Mouse (Mus musculus): Measurements from ENCODE around the gene Bdh1. TPM values are rescaled to one million over a fixed set of nuclear protein-coding genes. Genes with fewer than 3 reads are reported as not detected.
A peak's percentile ranks its signal among the peaks of the same experiment; 100 is the strongest.

Bdh1 gene
- total RNA-seq, 2 experiments from 2014 or later: 1.8 to 2.9 TPM

DNA sequence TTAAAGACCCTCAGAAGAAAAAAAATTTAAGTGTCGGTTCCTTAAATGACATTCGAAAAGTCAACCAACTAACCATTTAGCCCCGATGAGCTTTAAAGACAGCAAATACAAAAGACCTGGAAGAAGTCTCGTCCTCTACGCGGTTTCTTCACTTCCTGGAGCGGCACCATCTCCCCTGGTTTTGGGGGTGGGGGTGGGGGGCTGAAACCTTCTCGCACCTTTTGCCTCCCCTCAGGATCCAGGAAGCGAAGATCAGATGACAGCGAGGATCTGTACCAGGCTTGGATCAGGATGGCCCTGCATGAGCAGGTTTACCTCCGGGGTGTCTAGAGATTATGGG, 6.2 kb downstream of the Bdh1 start:
- DNase-seq (ENCODE audit: low spot score in 2 of 2): no peak

DNA sequence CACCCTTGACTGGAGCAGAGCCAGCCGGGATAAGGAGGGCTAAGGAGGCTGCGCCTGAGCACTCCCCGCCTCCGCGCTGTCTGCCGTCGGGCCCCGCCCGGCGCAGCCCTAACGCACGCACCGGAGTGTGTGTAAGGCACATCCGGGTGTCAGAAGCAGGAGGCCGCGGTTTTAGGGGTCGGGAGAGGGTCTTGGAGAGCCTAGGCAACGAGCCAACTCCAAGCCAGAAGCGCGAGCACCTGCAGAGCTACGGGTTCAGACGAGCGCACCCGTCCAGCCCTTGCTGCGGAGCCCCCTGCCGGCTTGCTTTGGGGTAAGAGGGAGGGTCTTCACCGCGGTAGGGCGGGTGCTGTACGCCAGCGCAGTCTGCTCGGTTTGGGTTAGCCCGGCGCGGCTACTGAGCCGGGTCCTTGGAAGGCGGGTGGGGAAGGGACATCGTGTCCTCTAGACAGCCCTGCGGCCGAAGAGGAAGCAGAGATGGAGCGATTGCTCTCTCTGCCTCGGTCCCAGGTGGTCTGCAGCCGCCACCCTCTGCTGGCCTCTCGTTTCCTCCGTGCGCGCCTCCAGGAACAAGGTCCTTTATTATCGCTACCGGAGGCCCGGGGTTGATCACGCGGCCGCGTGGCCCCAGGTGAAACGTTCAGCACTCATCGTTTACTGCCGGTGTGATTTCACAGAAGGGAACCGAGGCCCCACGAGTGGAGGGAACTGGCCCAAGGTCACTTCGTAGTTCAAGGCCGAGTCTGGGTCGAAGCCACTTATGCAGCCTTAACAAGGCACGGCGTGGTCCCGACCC, 6.8 kb downstream of the Bdh1 start:
- no peak for DNase-seq (ENCODE audit: low spot score in 2 of 2)

DNA sequence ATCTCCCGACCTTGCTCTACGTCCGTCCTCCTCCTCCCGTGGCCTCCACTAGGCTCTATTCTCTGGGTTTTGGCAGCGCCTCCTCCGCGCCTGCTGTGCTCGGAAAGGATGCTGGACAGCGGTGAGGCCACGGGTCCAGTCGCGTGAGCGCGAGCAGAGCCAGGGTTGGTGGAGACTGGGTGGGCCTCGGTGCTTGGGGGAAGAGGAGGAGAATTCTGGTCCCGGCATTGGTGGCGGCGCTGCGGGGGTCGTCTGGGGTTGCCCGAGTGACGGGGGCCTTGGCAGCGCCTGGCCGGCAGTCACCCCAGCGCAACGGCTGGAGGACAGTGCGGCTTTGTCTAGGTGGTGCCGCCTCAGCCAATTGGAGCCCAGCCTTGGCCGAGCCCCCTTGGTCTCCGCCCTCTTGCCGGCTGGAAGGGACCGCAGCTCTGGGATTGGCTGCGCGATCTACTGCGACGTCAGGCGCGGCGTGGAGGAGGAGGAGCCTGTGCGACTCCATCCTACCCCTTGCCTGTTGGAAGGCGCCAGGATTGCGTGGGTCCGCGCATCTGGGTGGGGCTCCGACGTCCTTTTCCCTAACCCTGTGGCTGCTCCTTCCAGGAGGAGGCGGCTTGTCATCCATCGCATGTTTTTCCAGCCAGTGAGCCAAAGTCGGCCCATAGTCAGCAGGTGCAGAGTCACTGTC, 7.5 kb downstream of the Bdh1 start:
- DNase-seq (ENCODE audit: low spot score in 2 of 2): peak; percentile 75 to 87

DNA sequence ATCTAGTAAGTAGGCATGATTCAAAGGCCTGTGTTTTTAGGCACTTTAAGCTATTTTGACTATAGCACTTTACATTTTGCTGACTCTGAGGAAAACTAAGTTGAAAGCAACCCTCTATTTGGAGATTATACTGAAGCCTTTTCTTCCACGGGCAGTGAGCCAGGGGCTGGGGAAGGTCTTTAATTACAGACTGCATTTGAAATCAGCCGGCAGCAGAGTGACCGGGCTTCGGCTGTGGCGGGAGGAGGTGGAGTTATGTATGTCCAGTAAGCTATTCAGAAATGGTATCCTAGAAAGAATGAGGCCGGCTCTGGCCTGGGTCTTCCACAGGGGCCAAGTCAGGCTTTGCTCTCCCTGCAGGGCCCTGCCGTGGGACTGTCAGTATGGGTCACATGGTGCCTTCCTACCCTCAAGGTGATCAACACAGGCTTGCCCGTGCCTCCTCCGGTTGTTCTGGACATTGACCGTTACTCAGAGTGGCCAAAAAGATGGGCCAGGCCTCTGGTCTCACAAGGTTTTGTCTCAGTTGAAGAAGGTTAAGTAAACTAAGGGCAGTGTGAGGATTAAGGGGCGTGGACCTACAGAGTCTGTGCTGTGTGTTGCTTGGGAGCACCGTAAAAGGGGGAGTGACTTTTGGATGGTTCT, 11.5 kb downstream of the Bdh1 start:
- no peak for DNase-seq (ENCODE audit: low spot score in 2 of 2)

DNA sequence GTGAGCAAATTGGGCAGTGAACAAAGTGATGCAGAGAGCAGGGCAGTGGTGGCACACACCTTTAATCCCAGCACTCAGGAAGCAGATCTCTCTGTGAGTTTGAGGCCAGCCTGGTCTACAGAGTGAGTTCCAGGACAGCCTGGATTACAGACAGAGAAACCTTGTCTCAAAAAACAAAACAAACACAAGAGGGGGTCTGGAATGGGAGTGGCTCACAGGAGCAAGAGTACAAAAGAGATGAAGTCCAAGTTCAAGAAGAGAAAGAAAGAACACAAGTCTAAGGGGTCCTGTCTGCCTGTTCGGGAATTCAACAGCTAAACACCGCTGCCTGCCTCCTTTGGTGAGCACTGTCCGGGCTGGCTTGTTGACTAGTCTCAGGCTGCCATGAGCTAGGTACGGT, 13.1 kb downstream of the Bdh1 start:
- no peak for DNase-seq (ENCODE audit: low spot score in 2 of 2)

DNA sequence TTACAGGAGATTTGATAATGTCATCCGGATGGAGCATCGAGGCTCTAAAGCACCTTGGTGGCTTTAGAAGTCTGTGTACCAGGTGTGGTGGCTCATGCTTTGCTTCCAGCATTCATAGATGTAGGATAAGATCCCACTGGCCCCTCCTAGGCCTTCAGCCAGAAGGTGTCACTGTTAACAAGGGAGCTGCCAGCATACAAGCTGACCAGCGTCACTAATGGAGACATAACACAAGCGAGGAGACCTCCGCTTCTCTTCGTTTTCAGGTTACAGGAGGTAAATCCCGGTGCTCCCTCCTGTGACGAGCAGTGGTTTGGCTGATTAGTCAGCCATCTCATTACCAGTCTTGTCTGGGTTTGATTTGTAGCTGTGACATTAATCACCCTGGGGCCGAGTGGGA, 14.0 kb downstream of the Bdh1 start:
- DNase-seq (ENCODE audit: low spot score in 2 of 2): no peak

DNA sequence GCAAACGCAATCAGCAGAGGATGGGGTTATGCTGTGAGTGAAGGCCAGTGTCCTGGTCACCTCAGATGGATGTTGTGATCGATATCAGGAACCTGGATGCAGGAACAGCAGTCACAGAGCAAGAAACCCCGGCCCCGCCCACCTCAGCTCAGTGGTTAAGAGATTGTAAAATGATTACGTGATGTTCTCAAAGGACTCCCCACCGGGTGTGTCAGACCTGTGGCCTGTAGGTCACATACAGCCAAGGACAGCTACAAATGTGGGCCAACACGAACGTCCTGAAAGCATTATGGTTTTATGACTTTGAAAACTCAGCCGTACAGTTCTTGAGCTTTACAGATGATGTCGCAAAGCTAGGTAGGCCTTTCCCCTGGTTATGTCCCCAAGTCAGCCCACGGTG, 15.3 kb downstream of the Bdh1 start:
- DNase-seq (ENCODE audit: low spot score in 2 of 2): no peak

DNA sequence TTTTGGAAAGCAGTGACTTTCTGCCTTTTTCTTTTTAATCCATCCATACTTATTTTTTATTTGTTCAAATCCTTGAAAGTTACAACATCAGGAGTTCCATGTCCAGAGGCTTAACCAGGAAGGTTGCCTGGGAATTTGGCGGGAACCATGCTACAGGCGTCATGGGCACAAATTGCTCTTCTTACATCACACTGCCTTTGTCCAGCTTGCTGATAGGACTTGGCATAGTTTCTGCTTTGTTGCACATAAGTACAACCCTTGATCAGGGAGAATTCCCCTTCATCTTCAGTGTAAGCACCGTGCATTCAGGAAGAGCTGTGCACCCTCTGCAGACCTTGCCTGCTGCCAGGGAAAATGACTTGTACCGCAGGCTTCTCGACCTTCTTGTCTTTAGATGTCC, 17.4 kb downstream of the Bdh1 start:
- DNase-seq (ENCODE audit: low spot score in 2 of 2): no peak

DNA sequence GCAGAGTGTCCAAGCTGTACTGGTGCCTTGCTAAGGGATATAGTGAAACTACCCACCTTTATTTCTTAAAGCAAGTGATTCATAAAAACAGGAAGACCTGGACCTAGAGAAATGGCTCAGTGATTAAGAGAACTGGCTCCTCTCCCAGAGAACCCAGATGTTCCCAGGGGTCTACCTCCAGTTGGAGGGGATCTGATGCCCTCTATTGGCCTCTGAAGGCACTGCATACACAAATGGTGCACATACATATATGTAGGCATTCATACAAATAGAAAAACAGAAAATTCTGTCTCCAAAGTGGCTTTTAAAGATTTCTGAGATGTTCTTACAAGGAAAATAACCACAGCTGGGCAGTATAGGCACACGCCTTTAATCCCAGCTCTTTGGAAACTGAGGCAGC, 18.0 kb downstream of the Bdh1 start:
- DNase-seq (ENCODE audit: low spot score in 2 of 2): no peak

DNA sequence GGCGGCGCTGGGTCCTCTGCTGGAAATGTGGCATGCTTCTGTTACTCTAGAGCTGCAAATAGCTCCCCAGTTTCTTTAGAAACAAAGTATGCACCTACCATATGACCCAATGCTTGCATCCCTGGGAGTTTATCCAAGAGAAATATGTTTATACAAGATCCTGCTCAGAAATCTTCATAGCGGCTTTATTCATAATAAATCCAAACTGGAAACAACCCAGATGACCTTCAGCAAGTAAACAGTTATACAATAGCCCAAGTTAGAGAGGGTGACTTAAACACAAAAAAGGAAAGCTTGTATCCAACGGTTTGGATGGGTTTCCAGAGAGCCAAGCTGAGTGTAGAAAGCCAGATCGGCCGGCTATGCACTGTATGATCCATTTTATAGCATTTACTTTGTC, 22.4 kb downstream of the Bdh1 start:
- DNase-seq (ENCODE audit: low spot score in 2 of 2): no peak

DNA sequence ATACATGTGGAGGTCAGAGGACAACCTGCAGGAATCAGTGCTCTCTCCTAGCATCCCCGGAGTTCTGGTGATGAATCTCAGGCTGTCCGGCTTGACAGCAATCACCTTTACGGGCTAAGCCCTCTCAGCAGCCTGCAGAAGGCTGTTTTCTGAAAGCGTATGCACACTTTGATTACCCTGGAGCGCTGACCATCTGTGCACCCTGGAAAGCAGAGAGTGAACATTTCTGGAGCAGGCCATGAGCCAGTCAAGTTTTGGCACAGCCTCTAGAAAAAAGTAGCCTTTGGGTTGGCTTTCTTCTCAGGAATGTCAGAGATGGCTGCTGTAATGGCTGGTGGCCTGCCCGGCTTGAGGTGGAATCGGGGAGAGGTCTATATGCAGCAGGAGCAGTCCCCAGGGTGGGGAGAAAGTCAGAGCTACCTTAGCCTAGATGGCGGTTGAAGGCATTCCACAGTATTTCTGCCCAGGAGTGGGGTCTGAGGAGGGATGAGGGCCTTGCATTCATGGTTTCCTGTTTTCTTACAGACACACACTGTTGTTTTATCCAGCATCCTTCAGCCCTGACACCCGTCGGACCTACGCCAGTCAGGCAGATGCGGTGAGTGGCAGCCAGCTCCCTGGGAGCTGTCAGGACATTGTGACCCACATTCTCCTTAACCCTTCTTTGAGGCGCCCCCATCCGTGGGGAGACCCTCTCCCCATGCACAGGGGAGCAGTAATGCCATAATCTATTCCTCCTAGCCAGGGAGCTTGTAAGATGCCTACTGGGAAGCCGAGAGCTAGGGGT, 24.2 kb downstream of the Bdh1 start:
- no peak for DNase-seq (ENCODE audit: low spot score in 2 of 2)

DNA sequence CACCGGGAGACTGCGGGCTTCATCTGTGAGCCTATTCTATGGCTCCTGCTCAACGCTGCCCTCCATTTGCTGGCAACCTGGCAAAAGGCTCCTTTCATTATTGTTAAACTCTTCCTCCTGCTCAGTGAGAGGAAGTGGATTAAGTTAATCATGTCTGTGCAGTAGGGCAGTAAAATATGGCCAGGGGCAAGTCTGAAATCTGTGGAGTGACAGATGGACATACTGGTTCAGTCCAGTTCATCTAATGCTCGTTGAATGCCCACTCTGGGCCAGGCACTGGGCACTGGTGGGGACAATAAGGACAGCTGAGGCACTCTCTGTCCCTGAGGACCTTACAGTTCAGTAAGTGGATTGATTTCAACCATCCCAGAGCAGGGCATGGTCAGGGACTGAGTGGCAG, 27.9 kb downstream of the Bdh1 start:
- DNase-seq (ENCODE audit: low spot score in 2 of 2): no peak

DNA sequence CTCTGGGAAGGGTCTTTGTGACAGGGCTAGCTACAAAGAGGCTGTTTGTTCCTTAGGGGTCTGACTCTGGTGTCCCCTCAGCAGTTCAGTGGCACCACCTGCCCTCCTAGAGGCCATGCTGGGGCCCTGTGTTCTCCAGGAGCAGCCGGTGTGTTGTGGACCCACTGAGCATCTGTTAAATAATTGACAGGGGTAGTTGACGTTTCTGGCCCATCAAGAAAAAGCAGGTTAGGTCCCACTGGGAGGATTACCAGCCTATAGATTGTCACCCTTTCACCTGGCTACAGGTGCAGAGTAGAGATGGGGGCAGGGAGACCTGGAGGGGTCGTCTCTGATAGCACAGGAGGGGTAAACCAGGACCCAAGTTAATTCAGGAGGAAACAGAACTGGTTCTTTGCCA, 29.2 kb downstream of the Bdh1 start:
- DNase-seq (ENCODE audit: low spot score in 2 of 2): no peak

DNA sequence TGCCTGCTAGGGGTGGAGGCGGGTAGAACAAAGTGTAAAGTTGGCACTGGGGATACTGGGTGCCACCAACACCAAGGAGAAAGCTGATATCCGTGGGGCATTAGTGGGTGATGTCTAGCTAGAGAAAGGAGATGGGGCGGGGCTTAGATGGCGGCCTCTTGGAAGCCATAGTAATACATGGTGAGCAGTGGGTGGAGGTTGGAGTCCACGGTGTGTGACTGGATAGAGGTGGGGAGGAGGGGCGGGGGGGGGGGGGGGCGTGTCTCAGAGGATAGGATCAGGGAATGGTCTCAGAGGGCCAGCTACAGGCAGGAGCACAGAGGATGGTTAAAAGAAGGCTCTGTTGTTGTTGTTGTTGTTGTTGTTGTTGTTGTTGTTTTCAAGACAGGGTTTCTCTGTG, 30.4 kb downstream of the Bdh1 start:
- DNase-seq (ENCODE audit: low spot score in 2 of 2): no peak

DNA sequence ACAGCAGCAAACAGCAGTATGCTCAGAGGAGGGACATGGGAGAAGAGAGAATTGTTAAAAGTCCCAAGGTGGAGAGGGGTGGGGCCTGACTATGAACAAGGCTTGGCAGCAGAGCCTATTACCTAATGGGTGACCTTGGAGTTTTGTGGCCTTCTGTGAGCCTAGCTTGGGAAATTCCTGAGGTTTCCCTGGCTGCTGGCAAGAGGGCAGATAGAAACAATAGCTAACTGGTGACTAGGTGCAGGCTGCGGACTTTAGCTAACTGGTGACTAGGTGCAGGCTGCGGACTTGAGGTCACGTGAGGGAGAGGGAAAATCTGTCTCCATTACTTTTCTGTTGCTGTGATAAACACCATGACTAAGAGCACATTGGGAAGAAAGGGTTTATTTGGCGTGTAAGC, 31.9 kb downstream of the Bdh1 start:
- DNase-seq (ENCODE audit: low spot score in 2 of 2): no peak

DNA sequence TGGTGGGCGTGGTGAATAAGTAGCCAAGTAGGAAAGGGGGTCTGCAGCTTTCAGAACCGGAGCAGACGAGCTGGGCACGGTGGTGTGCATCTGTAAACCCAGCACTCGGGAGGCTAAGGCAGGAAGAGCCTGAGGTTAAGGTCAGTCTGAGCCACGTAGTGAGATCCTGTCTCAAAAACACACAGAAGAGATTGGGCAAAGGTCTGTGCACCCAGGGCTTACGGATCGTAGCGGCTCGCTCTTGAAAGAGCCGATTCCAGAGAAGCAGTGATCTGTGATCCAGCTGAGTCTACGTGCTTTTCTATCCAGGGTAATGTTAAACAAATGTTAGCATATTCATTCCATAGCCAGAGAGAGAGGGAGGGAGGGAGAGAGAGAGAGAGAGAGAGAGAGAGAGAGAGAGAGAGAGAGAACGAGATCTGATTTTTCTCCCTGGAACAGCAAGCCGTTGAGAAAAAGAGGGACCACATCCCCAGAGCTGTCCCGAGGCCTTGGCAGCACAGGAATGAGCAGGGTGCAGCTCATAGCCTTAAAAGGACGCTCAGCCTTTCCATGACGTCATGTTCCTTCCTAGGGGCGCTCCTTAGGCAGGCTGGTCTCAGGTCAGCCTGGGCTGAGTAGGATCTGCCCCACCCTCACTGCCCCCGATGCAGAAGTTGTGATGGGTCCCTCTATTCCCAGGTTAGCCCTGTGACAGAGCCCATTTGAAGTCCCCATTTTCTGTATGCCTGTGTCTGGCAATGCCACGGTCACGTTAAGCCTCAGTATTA, 33.4 kb downstream of the Bdh1 start:
- no peak for DNase-seq (ENCODE audit: low spot score in 2 of 2)

DNA sequence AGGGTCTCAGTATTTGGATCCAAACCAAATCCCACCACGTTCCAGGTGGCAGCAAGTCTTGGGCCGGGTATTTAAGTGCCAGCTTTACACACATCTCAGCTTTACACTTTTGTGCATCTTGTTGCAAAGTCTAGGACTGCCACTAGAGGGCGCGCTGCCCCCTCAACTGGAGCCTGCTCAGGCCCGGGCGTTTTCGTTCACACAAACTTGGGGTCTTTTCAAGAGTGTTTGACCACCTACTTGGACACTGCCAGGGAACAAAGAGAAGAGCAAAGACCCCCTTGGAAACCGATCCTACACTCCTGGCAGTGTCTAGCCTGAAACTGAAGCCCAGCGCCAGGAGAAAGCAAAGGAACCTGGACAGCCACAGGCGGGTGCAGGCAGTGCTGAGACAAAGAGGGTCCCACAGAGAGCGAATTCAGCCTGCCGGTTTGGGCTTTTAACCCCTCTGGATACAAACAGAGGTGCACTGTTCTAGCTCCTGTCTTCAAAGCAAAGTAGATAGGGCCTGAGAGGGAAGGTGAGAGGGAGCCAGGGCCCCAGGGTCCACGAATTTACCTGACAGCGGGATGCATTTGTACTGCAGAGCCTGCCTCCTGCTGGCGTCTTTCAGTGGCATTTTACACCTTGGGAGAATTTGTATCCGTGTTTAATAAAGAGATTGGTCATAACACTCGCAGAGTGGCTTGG, 36.3 kb downstream of the Bdh1 start:
- peak; percentile 68 to 75 for DNase-seq (ENCODE audit: low spot score in 2 of 2)

DNA sequence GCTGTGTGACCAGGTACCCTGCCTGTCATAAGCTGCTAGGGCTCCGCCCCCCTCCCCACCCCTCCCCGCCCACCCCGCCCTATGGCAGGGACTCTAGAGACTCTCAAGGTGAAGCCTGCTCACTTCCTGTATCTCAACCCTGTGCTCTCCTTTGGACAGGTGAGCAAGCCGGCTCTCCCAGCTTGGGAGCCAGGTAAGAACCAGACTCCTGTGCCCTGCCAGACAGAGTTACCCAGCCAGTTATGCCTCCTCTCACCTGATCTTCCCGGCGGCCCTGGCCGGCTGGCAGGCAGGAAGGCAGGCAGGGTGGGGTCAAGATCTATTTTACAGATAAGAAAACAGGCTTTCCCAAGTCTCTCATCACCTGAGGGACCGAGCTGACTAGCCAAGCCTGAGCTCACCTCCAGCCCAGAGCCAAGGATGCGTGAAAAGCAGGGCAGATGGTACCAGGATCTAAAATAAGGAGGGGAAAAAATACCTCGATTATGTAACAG, 37.9 kb downstream of the Bdh1 start:
- DNase-seq (ENCODE audit: low spot score in 2 of 2): no peak

DNA sequence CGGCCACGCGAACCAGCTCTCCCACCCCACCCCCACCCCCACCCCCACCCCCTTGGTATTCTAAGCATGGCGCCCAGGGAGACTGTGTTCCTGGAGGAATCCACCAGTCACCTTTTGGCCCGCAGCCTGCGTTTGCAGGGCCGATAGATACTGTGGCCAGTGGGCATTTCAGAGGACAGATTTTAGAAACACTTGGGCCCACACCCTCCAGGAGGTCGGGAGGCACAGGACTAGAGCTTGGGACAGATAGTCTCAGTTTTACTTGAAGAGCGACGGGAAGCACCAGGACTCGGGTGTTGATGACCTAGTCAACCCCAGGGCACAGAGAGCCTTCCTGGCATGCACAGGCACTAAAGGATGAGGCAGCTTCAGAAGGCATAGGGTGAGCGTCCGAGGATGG, 38.4 kb downstream of the Bdh1 start:
- DNase-seq (ENCODE audit: low spot score in 2 of 2): no peak

DNA sequence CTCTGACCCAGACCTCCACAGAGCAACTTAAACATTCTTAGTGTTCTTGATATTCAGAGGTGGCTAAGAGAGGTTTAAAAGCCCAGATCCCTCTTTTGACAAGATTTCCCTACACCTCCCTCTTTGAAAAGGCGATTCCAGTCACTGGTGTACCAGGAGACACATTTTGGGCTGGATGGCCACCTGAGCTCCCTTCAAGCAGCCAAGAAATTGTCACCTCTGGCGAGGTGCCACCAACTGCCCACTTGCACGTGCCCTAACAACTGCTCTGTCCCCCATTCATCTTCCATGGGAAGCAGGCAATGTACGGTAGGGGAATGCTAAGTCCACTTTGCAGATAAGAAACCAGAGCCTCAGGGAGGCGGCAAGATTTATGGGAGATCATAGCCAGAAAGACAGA, 39.0 kb downstream of the Bdh1 start:
- no peak for DNase-seq (ENCODE audit: low spot score in 2 of 2)
